Mouse (Mus musculus) spleen, adult 18-20 months (tissue): Measurements from ENCODE around the gene Hoxa13.

Experiments used
- DNase-seq, 2 experiments: peaks; one replicate each; pipeline ENCODE4 v3.0.0; 2022; ENCODE audit warnings: mixed read lengths in 2 of 2

The Hoxa13 gene

DNA sequence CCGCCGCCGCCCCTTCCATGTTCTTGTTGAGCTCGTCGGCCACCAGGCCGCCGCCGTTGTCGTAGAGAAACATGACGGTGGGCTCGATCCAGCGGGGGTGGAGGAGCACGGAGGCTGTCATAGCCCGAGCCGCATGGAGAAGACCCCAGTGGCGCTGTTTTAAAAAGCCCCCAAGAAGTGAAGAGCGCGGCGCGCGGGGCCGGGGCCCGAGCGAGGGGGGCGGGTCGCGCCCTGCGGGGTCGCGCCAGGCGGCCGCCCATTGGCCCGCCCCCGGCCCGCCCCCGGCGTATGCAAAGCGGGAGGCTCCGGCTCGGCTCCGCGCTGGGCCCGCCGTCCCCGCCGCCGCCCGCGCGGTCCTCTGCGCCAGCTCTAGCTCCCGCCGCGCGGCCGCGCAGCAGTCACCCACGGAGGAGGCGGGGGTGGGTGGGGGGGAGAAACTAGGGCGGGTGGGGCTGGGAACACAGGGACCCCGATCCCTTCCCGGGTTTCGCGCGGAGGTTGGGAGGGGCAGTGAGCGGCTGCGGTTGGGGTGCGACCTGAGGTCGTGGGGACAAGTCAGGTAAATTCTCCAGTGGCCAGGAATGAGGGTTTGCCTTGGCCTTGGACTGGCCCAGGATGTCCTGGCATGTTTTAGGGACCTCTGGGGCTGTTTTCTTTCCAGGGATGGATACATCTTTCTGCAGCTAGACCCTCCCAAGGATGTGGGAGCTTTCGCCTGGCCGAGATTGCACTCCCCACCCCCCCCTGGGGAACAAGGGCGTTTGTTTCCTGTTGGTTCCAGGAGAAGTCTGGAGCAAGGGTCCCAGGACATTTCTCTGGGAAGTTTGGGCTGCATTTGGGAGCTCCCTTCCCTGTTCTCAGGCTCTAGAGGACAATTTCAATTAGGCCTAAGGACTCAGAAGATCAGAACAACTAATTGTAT is at the start of gene Hoxa13:
Gene Hoxa13 (minus strand): TSS at position 227 of the 922 bp plus-strand sequence.
- no peak for DNase-seq

DNA sequence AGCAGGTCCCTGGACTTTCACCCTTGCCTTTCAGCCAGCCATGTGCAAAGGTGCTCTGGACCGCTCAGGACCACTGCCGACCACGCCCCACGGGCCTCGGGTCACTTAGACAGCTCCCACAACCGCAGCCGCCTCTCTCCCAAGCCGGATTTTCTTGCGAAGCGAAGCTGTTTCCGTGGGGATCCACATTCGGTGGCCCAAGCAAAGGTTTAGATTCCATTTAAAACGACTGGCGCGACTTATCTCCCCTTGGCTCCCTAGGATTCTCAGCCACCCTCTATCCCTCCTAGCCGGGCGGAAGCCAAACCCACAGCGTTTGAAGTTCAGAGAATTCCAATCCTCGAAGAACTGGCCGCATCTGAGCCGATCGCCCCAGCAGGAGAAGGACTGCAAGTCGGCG is 49.7 kb upstream of the Hoxa13 start:
- no peak for DNase-seq

DNA sequence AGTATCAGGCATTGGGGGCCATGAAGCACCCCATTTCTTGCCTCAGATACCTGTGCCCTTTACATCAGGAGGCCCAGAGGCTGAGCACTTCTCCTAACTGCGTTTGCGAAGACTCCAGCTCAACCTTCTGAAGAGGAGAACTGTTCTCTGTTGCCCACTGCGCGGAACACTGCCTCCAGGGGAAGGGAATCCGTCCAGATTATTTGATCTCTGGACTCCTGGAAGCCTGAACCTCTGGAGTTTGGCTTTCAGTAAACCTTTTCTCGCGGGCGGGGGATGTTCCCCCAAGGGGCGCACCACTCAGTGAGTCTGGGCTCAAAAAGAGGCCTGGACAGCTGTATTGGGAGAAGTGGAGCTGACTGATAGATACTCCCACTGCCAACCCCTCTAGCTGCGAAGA is 49.1 kb upstream of the Hoxa13 start:
- DNase-seq = no peak

DNA sequence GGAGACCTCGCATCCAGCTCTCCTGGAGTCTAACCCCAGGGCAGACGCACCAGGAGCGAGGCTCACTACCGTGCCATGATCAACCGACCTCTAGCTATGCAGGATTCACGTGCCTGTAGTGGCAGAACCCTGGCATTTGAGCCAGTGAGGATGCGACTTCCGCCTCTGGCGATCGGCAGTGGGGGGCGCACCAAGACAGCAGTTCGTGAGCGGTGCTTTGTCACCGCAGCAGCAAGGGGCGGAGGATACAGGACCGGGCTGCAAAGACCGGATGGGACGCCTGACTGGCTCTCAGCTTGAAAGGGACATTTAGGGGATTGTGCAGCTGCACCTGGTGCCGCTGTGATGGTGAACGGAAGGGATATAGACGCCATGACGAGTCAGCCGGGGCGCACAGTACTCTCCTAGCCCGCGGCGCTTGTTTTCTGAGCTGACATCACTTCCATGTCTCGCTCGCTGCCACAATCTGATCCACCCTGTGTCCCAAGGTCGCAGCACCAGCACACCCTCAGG is 45.3 kb upstream of the Hoxa13 start:
- DNase-seq = peak; percentile 20 to 44

DNA sequence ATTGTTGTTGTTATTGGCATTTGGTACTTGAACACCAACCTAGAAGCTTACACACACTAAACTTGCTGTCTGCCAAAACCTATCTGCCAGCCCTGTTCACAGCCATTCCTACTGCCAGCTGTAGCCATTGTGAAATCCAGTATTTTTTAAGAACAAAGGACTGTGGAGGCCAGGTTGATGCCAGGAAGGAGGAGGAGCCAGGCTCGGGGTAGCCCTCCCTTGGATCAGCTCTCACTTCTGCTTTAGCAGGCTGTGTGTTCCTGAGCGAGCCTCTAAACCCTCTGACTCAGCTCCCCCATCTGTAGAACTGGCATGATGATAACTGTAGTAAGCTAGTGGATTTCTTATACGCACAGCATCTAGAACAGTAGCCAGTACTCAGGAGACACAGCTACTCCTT is 42.7 kb upstream of the Hoxa13 start:
- no peak for DNase-seq

DNA sequence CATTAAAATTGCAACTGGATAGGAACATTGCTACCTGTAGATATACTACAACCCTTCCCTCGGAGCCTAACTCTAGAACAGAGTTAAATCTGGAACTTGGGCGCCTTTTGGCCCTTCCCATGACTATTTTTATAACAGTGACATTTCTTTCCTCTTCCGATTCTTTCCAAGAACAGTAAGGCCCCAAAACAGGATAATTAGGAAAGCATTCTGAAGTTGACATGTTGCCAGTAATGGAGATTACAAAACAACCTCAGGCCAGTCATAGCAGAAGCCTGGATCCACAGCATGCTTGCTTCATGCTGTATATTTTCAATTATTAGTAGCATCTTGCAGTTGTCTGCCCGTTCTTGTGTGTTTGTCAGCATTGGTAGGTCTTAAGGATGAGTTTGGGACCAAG is 40.1 kb upstream of the Hoxa13 start:
- no peak for DNase-seq

DNA sequence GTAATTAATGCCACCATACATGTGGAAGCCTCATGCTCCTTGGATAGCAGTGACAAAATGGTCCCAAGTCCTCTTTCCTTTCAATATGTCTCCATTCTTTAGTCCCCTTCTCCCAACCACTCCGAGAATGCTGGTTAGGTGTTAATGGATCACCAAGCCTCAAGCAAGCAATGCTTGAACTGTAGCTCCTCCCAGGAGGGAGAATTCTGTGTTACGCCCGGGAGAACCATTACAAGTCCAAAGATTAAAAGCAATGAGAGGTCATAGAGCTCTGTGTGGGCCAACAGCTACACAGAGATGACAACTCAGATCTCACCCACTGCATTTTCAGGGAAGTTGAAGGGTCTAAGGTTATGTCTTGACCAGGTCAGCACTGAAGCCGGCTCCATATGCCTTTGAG is 37.8 kb upstream of the Hoxa13 start:
- DNase-seq = no peak

DNA sequence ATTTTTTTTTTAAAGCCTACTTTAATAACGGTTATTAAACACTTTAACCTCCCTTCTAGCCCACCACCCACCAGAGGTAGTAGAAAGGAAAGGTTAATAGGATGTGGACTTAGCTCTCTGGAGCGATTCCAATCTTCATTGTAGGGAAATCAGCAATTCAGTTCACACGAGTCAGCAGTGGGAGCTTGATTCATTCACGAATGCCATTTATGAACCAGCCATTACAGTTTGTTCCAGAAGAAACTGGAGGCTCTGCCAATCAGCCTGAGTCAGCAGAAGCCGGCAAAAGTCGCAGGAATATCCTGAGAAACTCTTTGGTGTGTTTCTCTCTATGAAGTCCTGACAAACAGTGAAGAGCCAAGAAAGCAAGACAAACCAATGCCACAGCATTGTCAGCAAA is 33.9 kb upstream of the Hoxa13 start:
- DNase-seq = no peak

DNA sequence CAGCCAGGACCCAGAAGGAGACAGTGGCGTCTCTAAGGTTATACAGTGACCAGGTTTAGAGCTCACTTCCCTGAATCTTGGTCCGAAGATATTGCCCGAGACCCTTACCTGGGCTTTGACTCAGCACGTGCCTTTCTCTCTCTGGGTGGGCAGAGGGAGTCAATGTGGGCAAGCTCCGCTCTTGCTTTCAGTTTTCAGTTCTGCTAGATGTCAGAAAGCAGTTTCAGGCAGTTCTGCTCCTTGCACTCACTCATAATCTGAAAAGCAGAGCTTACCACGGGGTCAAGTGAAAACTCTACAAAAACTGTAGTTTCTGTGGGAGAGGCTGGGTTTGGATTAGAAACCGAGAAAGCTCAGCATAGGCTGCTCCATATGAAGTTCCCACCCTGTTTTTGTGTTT is 31.6 kb upstream of the Hoxa13 start:
- no peak for DNase-seq

DNA sequence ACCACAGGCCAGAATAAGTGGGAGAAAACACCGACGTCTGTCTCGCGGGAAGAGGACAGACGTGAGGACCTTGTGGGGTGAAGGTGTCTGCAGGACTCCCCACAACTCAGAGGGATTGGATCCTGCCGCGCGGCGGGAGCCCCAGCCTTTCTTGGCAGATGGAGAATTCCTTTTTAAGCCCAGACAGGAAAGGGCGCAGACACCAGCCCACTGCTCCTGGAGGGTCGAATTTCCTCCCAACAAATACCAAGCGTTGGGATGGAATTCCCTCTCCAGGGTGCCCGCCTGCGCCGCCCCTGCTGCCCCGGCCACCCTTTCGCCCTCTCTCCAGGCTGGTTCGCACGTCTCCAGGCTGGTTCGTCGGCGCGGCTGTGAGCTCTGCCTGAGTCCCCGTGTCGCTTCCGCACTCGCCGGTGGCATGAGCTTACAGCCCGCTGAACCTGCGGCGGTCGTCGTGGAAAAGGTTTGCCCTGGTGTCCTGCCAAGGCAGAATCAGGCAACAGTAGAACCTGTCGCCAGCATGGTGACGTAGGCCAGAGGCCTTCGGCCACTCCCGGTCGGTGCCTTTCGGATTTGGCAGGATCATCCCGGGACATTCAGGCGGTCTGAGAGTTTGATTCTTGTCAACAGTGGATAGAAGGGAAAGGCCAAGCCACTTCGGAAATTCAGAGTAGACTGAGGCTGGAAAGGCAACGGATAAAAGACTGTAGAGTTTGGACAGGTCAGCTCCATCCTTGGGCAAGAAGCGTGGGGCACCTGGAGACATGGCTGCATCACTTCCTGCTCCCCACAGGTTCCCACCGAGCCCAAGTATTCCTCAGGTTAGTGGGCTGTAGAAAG is 30.6 kb upstream of the Hoxa13 start:
- DNase-seq = no peak

DNA sequence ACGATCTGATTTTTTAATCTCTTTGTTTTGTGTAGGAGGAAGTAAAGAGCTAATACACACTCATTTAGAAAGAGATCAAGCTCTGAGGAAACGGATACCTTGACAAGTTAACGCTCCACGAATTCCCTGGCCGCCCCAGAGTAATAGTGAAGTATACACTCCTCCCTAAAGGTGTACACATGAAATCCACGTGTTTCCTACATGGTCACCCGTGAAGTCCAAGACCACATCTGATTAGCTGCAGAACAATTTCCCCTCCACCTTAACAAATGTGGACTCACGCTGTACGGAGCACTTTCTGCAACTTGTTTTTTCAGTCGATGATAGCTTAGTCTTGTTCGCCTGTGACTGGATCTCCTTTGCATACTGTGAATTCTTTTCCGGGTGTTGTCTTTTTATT is 29.5 kb upstream of the Hoxa13 start:
- DNase-seq = no peak

DNA sequence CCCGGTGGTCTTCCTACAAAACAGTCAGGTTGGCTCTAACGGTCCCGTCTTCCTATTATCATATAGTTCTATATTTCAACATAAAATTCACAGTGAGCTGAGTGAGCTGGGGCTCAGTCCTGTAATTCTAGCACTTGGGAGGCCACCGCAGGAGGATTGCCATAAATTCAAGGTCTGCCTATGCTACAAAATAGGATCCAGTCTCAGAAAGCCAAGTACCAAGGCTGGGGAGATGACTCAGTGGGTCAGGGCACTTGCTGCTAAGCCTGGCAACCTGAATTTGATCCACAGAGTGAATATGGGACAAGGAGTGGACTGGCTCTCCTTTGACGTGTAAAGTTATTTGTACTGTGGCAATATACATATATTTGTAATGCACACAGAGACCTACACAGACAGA is 23.2 kb upstream of the Hoxa13 start:
- no peak for DNase-seq

DNA sequence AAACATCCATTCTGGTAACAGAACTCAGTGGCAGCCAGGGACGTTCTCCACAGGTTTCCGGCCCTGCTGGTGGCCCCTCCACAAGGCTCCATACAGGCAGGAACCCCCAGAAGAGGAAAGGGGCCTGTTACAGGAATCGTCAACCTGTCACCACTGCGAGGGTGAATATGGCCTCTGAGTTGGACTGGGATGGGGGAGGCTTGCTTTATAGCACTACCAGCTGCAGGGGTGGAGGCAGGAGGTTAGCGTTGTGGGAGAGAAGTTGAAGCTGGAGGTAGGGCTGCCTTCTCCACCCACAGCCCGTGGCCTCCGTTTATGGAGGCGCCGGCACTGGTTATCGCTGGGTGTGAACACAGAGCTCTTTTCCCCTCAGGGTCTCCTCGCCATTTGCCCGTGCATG is 20.4 kb upstream of the Hoxa13 start:
- DNase-seq = no peak

DNA sequence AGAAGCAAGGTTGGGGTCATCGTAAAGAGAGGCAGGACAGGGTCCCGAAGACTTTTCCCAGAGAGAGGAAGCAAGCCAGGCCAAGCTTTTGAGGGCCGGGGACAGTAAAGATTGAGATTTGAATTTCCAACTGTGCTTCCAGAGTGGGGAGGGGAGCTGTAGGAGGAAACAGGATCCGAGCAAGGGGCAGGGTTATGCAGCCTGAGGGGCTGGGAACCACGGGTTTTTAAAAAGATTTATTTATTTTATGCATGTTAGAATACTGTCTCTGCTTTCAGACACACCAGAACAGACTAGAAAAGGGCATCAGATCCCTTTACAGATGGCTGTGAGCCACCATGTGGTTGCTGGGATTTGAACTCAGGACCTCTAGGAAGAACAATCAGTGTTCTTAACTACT is 16.2 kb upstream of the Hoxa13 start:
- no peak for DNase-seq

DNA sequence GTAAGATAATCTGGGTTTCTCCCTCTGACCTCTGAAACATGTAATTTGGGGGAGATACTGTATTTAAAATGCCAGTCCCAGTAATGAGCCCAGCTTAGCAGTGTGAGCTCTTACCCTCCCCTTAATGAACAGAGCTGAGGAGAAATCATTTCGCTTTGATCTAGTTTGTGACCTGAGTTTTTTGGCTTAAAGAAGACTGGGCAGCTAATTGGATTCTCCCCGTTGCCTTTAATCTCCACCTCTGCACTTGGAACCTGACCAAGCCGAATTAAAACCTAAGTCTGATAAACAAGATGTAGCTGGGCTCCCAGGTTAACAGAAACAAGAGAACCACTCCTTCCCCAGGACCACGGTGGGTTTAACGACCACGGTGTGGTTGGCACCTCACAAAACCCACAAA is 15.7 kb upstream of the Hoxa13 start:
- DNase-seq = no peak

DNA sequence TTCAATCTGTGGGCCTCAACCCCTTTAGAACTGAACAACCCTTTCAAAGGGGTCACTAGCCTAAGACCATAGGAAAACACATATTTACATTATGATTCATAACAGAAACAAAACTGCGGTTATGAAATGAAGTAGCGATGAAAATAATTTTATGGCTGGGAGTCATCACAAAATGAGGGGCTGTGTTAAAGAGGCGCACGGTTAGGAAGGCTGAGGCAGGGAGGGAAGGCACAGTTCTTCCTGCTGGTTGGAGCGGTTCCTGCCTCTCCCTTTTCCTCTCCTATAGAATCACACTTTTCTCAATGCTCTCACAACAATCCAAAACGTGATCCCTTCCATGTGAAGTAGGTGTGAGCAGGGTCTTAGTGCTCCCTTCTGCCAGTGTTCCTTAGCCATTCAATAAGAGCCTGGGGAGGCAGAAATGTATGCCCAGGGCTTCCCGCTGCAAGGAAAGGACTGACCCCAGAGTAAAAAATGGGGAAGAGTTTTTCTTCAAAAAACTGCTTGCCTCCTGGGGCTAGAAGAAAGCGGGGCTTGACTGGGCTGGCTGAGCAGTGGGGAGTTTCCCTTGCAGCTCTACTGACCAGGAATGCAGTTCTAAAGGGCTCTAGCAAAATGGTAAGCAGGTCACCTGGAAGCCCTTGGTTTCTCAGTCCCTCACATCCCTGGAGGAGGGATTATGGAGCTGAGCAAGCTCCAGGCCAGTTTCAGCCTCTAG is 15.0 kb upstream of the Hoxa13 start:
- DNase-seq = no peak

DNA sequence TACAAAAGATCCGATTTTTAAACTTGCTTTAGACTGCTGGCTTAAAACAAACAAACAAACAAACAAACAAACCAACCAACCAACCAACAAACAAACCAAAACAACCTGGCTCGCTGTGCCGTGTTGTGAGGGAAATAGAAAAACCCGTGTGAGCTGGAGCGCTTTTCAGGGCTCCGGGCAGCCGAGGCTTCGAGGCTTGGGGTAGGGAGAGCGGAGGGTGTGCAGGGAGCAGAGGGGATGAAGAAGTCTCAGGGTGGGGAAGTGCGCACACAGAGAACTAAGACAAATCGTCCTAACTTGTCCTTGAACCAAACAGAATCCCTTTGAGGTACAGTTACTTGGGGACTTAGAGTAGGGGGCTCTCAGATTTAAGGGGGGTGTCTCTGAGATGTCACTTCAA is 13.9 kb upstream of the Hoxa13 start:
- no peak for DNase-seq

DNA sequence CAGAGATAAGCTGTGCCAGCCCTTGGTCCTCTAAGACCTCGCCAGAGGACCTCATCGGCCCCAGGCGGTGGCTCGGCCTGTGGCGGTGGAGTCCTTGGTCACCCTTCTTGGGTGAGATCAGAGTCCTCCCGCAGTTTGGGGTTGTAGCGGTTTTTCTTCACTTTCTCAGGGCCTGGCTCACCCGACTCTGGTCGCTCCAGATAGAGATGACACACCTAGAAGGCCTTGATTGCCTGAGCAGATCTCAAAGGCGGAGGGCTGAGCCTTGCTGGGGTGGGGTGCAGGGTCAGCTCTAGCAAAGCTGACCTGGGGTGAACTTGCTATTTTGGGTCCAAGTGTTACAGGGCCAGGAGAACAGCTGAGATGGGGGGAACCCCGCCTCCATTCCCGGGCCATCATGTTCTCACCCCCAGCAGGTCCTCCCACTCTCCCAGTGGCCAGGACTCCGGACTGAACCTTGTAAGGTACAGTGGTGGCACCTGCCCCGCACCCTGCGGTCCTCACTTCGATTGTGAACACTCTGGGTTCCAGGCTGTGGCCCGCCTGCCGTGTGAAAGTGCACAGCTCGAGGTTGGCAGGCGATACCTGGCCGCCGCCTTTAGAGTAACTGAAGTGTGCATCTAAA is 13.1 kb upstream of the Hoxa13 start:
- DNase-seq = no peak

DNA sequence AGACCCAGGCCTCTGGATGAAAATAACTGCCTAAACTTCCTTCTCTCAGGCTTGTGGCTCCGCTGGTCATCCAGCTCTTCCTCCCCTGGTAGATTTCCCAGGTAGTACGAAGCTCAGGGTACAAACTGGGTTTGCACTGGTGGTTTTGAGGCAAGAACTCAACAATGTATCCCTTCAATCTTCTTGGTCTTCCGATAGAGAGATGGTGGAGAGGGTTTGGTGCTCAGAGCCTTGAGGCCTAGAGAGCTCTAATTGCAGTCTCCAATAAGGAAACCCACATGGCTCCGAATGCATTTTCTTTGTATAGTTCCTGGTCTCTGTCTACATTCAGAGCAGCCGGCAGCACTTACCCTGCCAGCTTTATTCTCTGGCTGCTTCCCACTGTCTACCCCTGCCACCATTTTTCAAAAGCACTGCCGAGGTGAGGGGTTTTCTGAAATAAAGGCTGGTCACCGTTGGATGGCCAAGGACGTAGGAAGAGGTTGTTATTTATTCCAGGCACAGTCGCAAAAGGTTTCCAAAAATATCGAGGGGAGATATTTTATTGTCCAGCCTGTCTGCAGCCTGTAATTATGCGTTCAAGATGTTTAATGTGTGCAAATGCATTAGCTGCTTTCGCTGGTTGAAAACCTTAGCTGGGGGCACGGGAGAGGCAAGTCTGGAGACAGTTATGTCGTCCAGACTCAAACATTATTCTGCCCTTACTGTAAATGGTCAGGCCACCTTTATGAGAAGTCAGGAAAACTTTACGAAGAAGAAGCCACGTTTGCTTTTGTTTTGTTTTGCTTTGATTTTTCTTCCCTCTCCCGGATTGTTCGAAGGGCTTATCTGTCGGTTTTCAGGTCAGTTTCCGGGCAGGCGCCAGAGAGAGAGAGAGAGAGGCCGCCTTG is 12.3 kb upstream of the Hoxa13 start:
- DNase-seq = no peak

DNA sequence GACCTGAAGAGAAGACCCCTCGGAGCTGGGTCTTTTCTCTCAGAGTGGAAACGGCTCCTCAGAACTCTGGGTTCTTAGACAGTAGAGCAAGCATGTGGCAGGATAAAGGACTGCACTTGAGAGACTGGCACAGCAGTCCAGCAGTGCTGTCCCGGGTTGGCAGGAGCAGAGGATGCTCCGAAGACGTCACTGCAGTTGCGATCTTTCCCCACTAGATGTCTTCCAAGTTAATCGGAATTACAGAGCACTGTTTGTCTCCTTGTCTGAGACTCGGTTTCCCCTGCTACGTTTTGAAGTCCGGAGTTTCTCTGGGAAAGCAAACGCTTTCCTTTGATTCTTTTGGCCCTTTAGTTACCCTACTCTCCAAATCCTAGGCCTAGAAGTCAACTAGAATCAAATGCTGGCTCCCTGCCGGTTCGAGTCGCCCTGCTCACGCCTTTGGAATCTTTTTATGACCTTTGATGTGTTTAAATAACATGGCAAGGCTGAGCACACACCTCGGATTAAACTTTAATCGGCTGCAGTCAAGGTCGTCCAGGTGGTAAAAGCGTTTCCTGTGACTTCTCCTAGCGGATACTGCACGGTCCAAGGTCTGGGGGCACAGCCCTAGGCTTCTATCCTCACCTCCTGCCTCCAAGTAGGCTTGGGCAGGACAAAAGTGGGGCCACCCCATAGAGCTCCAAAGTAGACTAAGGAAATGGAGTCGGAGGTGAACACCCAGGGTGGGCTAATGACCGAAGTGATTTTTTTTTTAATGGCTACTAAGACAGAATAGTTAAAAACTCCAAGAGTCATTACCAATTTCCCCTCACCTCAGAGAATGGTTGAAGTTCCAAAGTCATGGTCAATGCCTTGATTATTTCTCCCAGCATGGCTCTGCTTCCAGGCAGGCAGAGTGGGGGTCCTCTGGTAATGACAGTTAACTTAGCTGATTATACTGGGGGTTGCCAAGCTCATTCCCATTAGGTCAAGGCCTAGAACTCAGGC is 10.1 kb upstream of the Hoxa13 start:
- DNase-seq = peak in 1 of 2 experiments; percentile 53
